Mouse (Mus musculus): ENCODE results near the gene Ube4a.

DNA sequence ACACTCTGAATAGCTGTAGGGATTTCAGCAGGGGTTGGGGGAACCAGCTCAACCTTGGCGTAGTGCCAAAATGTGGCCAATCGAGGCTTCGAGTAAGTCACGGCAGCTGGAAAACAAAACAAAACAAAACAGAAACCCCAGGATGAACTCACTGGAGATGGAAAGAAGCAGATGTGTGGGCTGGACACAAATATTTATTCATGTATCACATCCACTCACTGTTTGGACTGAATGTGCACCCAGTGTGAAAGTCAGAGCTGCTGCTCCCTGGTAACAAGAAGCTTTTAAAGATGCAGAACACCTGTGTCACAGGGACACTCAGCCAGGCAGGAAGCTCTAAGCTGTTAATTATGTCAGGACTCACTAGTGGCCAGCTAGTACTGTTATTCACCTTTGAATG, 50.7 kb downstream of the Ube4a start:
- TF ChIP-seq POLR2A (IDR thresholded peaks at IDR 0.05; ENCODE audit: insufficient read length, low read depth) (no peak), POLR2AphosphoS2 (IDR thresholded peaks at IDR 0.05; ENCODE audit: insufficient read length, low read depth) (no peak), SRF (IDR thresholded peaks at IDR 0.05; ENCODE audit: control insufficient read depth, insufficient read length, low read depth) (no peak), MYOG (IDR thresholded peaks at IDR 0.05; ENCODE audit: control insufficient read depth in 1 of 3, insufficient read depth in 1 of 3, insufficient read length in 2 of 3, low read depth in 2 of 3) (no peak), MAX (IDR thresholded peaks at IDR 0.05; ENCODE audit: low read depth) (no peak)

All from myocyte (in vitro differentiated cells).